Comparison of ENCODE assay signal across 31 mouse cellular contexts in genomic region chr10:111593280-111593679, GRCm38 (mm10).
"Had no signal": no experiment of that assay in that cellular context is flagged by ENCODE, and none has a peak within 500 bp of the region (broad histone marks: within the 10 kb centered on the region; RNA-seq: fewer than 3 reads in every experiment).

No protein-coding gene starts in this region.

- H3K9ac ChIP-seq: heart, embryonic 12.5 days; heart, embryonic 13.5 days; heart, embryonic 15.5 days; hindbrain, embryonic 12.5 days; hindbrain, embryonic 13.5 days; hindbrain, embryonic 14.5 days; hindbrain, embryonic 15.5 days; intestine, embryonic 15.5 days; kidney, embryonic 15.5 days had no signal

- H3K9me3 ChIP-seq: heart, embryonic 10.5 days; heart, embryonic 12.5 days; heart, embryonic 13.5 days; heart, embryonic 15.5 days; hindbrain, embryonic 10.5 days; hindbrain, embryonic 12.5 days; hindbrain, embryonic 13.5 days; hindbrain, embryonic 15.5 days; intestine, embryonic 15.5 days; kidney, embryonic 15.5 days had no signal

- DNase-seq: heart, postnatal 10 days; heart, postnatal 14 days; heart, postnatal 36 days; heart, postnatal 4 days; kidney, adult 11 months; kidney, adult 18-20 months; kidney, adult 2 months; kidney, adult 8-10 months; kidney, adult 9 months; kidney, postnatal 10 days; kidney, postnatal 14 days; kidney, postnatal 25 days; kidney, postnatal 36 days; kidney, postnatal 4 days; layer of hippocampus, adult 9-11 months; layer of hippocampus, postnatal 36 days had no signal

- H3K4me3 ChIP-seq: heart, embryonic 10.5 days; hindbrain, embryonic 10.5 days; hindbrain, embryonic 12.5 days; hindbrain, embryonic 13.5 days; hindbrain, embryonic 15.5 days; intestine, embryonic 15.5 days; kidney, embryonic 15.5 days; layer of hippocampus, adult 2 months; left cerebral cortex, adult 2 months had no signal

- H3K27ac ChIP-seq: hindbrain, embryonic 10.5 days; hindbrain, embryonic 12.5 days; hindbrain, embryonic 13.5 days; hindbrain, embryonic 14.5 days; hindbrain, embryonic 15.5 days; hindbrain, postnatal 0 days; intestine, embryonic 15.5 days; kidney, embryonic 15.5 days; kidney, postnatal 0 days; layer of hippocampus, adult 2 months; left cerebral cortex, adult 2 months had no signal

- H3K27me3 ChIP-seq: heart, embryonic 12.5 days; hindbrain, embryonic 12.5 days; hindbrain, embryonic 13.5 days; hindbrain, embryonic 15.5 days; intestine, embryonic 15.5 days; kidney, embryonic 15.5 days had no signal

- H3K36me3 ChIP-seq: heart, embryonic 10.5 days; heart, embryonic 12.5 days; heart, embryonic 13.5 days; heart, embryonic 15.5 days; hindbrain, embryonic 10.5 days; hindbrain, embryonic 12.5 days; hindbrain, embryonic 13.5 days; hindbrain, embryonic 15.5 days; intestine, embryonic 15.5 days; kidney, embryonic 15.5 days had no signal
